Mouse (Mus musculus): Measurements from ENCODE around the gene Pdlim3. TPM values are rescaled to one million over a fixed set of nuclear protein-coding genes. Genes with fewer than 3 reads are reported as not detected.

Pdlim3 gene
- polyA plus RNA-seq (2012; rRNA removed; ENCODE audit: low replicate concordance), result 21.4 and 155 TPM in 2 replicates

GRCm38 (mm10) chr8:45885202-45885685 lies at the start of gene Pdlim3:
TSS of gene Pdlim3 (plus strand) at chr8:45885461.

GRCm38 (mm10) chr8:45934582-45935014 lies 49.3 kb downstream of the Pdlim3 start, which contains the start of gene Ccdc110:
TSS of gene Ccdc110 (plus strand) at chr8:45934619.

Other genes with a start within 250 kb of the Pdlim3 start
- not detected in 2 replicates for gene Ccdc110, start 49.2 kb downstream of the Pdlim3 start, polyA plus RNA-seq (2012; rRNA removed; ENCODE audit: low replicate concordance)
- gene 1700029J07Rik, start 89.8 kb downstream of the Pdlim3 start, polyA plus RNA-seq (2012; rRNA removed; ENCODE audit: low replicate concordance), result 0.26 and 0.66 TPM in 2 replicates
- 6.6 and 21.7 TPM in 2 replicates for gene Ufsp2, start 90.1 kb downstream of the Pdlim3 start, polyA plus RNA-seq (2012; rRNA removed; ENCODE audit: low replicate concordance)
- 0.04 and 1.5 TPM in 2 replicates for gene Lrp2bp, start 113.8 kb downstream of the Pdlim3 start, polyA plus RNA-seq (2012; rRNA removed; ENCODE audit: low replicate concordance)
- 1.8 and 2.9 TPM in 2 replicates for gene Ankrd37, start 120.2 kb downstream of the Pdlim3 start, polyA plus RNA-seq (2012; rRNA removed; ENCODE audit: low replicate concordance)

All from mammary gland, adult 2 months (tissue).